Mouse (Mus musculus): ENCODE measurements around the gene Klhdc9. TPM values are rescaled to one million over a fixed set of nuclear protein-coding genes. Genes with fewer than 3 reads are reported as not detected.

Gene Klhdc9
- polyA plus RNA-seq, 1 experiment from 2014 or later = 0.63 TPM

DNA sequence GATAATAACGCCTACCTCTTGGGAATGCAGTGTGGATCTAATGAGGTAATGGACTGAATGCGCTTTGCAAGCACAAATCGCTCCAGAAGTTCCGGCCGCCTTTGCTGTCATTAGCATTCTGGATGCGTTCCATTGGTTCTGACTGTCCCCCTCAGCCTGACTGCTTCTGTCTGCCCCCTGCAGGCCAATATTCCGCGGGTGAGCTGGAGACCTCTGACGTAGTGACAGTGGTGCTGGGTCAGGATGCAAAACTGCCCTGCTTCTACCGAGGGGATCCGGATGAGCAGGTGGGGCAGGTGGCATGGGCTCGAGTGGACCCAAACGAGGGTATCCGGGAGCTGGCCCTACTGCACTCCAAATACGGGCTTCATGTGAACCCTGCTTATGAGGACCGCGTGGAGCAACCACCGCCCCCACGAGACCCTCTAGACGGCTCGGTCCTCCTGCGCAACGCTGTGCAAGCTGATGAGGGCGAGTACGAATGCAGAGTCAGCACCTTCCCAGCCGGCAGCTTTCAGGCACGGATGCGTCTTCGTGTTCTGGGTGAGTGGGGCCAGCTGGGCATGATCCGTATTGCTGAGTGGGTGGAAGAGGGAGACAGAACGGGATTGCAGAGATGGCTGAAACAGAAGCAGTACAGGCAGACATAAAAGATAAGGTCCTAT, 19.5 kb upstream of the Klhdc9 start:
- Histone ChIP-seq H3K27ac (no peak overlapping the region), H3K27me3 (peaks cover 18% of the 10 kb centered on the region), H3K4me1 (replicated peaks) (peaks cover 11% of the 10 kb centered on the region; the same call in 1 of the 2 replicates), H3K9ac (no peak overlapping the region), H3K4me2 (peak overlapping the region; percentile 58), H3K4me3 (peak overlapping the region; percentile 30), H3K9me3 (replicated peaks) (no peaks in the 10 kb centered on the region), H3K36me3 (no peaks in the 10 kb centered on the region)
- peak; percentile 53; the same call in 1 of the 2 replicates for ATAC-seq (replicated peaks; ENCODE audit: insufficient number of reproducible peaks, insufficient read depth, low FRiP score, low read depth)
- WGBS = 5% methylated on average over 31 of the region's 31 CpGs

DNA sequence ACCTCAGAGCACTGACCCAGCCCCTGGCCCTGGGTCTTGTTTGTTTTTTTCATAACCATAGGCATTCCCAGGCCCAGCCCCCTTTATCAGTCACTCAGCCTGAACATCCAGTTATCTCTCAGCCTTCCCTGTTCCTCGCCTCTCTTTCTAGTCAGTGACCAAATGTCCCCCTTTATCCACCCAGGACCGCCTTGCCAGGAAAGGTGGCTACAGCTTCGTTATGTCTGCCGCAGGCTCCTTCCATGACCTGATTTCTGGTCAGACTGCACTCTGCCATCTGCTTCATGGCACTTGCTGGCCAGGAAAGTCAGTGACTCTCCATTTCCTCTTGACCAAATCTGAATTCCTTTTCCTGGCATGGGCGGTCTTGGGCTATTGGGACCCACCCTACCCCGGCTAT, 17.7 kb upstream of the Klhdc9 start:
- Histone ChIP-seq H3K4me1 (replicated peaks) (peaks cover 11% of the 10 kb centered on the region; the same call in 1 of the 2 replicates), H3K4me3 (no peak overlapping the region), H3K27ac (no peak overlapping the region), H3K4me2 (no peak overlapping the region), H3K36me3 (no peaks in the 10 kb centered on the region), H3K27me3 (peaks cover 19% of the 10 kb centered on the region), H3K9ac (no peak overlapping the region), H3K9me3 (replicated peaks) (no peaks in the 10 kb centered on the region)
- no peak for ATAC-seq (replicated peaks; ENCODE audit: insufficient number of reproducible peaks, insufficient read depth, low FRiP score, low read depth)
- WGBS = 66% methylated on average over 6 of the region's 6 CpGs

DNA sequence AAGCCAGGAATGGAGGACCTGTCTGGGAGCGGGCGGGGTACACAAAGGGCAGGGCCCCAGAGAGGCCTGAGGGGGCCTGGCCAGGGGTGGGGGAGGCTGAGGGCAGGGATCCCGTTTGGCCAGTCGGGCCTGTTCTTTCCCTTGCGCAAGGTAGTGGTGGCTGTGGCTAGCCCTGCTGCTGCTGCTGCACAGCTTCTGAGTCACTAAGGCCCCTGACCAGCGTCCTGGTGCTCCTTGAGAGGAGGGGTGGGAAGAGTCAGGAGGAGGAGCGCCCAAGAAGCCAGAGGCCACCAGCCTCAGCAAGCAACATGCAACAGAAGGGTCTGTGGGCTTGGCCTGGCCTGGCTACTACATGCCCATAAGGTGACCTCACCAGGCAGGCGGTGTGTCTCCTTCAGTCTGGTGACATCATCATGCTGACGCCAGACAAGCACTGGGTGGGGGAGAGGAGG, 15.1 kb upstream of the Klhdc9 start:
- Histone ChIP-seq H3K9ac (no peak overlapping the region), H3K27ac (no peak overlapping the region), H3K4me1 (replicated peaks) (peaks cover 11% of the 10 kb centered on the region; the same call in 1 of the 2 replicates), H3K4me3 (no peak overlapping the region), H3K9me3 (replicated peaks) (no peaks in the 10 kb centered on the region), H3K27me3 (peaks cover 13% of the 10 kb centered on the region), H3K4me2 (no peak overlapping the region), H3K36me3 (no peaks in the 10 kb centered on the region)
- WGBS = 43% methylated on average over 9 of the region's 9 CpGs
- ATAC-seq (replicated peaks; ENCODE audit: insufficient number of reproducible peaks, insufficient read depth, low FRiP score, low read depth) = no peak; the same call in 1 of the 2 replicates

DNA sequence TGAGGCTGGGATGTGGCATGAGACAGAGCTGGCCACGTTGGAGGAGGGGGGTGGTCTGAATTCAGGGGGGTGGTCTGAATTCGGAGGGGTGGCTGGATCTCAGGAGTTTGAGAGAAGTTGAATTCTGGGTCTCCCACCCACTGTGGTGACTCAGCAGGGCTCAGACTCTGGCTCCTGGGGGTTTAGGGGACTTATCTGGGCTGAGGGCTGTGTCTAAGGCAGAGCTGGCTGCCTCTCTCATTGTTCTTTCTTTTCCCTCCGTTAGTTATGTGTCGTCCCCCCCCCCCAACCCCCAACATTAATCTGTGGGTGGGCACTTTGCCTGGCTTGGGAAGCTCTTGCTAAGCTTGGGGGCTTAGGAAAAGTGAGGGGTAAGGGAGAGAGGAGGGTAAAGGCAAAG, 13.3 kb upstream of the Klhdc9 start:
- Histone ChIP-seq H3K4me2 (no peak overlapping the region), H3K9ac (no peak overlapping the region), H3K4me3 (no peak overlapping the region), H3K9me3 (replicated peaks) (no peaks in the 10 kb centered on the region), H3K27me3 (peaks cover 12% of the 10 kb centered on the region), H3K27ac (no peak overlapping the region), H3K36me3 (no peaks in the 10 kb centered on the region), H3K4me1 (replicated peaks) (0 out of 2 replicates have a peak, but pooled peaks cover 5% of the 10 kb centered on the region)
- 4% methylated on average over 2 of the region's 4 CpGs for WGBS
- ATAC-seq (replicated peaks; ENCODE audit: insufficient number of reproducible peaks, insufficient read depth, low FRiP score, low read depth) = no peak

DNA sequence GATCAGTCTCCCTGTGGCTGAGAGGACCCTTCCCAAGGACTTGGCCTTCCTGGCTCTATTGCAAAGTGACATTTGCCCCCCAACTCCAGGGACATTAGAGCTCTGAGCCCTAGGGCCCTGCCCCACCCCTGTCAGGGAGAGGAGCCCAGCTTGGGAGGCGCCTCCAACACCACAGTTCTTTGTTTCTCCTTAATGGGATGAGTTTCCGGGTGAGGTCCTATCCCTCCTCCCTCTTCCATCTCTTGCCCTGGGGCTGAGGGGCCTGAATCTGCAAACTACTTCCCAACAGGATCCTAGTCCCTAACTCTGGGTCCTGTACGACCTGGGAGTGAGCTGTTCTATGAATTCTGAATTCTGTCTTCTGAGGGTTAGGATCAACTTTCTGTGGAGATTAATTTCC, 12.3 kb upstream of the Klhdc9 start:
- 70% methylated on average over 3 of the region's 3 CpGs for WGBS
- H3K9ac ChIP-seq = no peak overlapping the region
- ATAC-seq (replicated peaks; ENCODE audit: insufficient number of reproducible peaks, insufficient read depth, low FRiP score, low read depth) = no peak
- no peak overlapping the region for H3K27ac ChIP-seq
- no peak overlapping the region for H3K4me3 ChIP-seq
- H3K4me1 ChIP-seq (replicated peaks) = 0 out of 2 replicates have a peak, but pooled peaks cover 5% of the 10 kb centered on the region
- no peaks in the 10 kb centered on the region for H3K36me3 ChIP-seq
- H3K27me3 ChIP-seq = peaks cover 12% of the 10 kb centered on the region
- H3K4me2 ChIP-seq = no peak overlapping the region
- no peaks in the 10 kb centered on the region for H3K9me3 ChIP-seq (replicated peaks)

DNA sequence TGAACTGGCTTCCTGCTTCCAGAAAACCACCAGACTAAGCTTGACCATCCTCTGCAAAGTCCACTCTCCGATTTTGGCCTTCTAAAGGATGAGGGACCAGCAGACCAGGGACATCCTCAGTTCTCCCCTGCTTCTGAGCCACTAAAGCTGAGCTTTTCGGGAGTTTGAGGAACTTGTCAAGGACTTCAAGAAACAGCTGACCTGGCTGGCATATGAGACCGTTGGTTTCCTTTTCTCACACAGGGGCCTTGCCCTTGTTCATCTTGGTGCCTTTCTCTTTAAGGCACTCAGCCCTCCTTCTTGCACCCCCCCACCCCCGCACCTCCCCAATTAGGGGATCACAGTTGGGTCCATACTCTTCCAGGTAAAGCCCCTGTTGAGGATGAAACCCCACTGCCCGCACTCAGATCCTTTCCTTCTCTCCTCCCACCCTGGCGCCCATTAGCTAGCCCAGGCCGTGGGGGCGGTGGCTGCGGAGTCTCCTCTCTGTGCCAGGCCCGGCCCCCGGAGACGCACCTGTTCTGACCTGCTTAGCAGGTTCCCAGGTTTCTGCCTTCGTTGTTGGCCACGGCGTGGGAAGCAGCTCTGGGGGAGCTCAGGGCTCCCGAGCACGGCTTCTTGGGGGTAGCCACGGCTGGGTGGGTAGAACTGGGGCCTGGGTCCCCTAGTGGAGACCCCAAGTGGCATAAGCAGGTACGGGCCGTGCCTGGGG, 9.4 kb upstream of the Klhdc9 start, which contains the start of gene Nectin4:
Gene Nectin4, plus strand, starts transcription at position 255 of the 712 bp plus-strand sequence.
- Histone ChIP-seq H3K4me2 (peak within 1 kb of the TSS; percentile 0; the same call in 1 of the 2 replicates), H3K4me3 (no peak within 1 kb of the TSS)
- WGBS = 39% methylated on average over 20 of the region's 20 CpGs

DNA sequence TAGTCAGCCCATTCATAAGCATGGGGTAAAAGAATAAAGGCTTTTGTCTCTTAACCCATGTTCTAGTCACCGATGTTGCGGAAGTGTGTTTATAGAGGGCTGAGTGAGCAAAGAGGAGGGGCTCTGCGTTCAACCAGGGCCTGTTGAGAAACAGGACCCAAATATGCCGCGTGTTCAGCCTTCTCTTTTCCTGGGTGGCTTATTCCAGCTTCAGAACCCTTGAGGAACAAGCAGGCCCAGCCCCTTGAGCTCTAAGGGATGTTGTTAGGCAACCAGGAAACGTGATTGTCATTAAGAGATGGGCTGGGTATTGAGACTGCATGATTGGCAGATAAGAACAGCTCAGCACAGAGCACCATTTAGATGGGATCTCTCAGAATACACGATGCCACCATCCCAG, 5.3 kb upstream of the Klhdc9 start:
- no peak overlapping the region for H3K27ac ChIP-seq
- no peak overlapping the region for H3K9ac ChIP-seq
- 68% methylated on average over 7 of the region's 7 CpGs for WGBS
- no peak overlapping the region for H3K4me2 ChIP-seq
- no peaks in the 10 kb centered on the region for H3K36me3 ChIP-seq
- H3K27me3 ChIP-seq = peaks cover 8% of the 10 kb centered on the region
- no peaks in the 10 kb centered on the region for H3K9me3 ChIP-seq (replicated peaks)
- ATAC-seq (replicated peaks; ENCODE audit: insufficient number of reproducible peaks, insufficient read depth, low FRiP score, low read depth) = no peak
- no peak overlapping the region for H3K4me3 ChIP-seq
- H3K4me1 ChIP-seq (replicated peaks) = peaks cover 5% of the 10 kb centered on the region; the same call in 1 of the 2 replicates

More for the DNA sequence above, 9.4 kb upstream of the Klhdc9 start, which contains the start of gene Nectin4:
- ATAC-seq (replicated peaks; ENCODE audit: insufficient number of reproducible peaks, insufficient read depth, low FRiP score, low read depth) = no peak; the same call in 1 of the 2 replicates
- no peaks in the 10 kb centered on the region for H3K9me3 ChIP-seq (replicated peaks)
- no peaks in the 10 kb centered on the region for H3K36me3 ChIP-seq
- no peak within 1 kb of the TSS for H3K27ac ChIP-seq
- H3K4me1 ChIP-seq (replicated peaks) = no peaks in the 10 kb centered on the region
- peak within 1 kb of the TSS; percentile 0; the same call in 1 of the 2 replicates for H3K9ac ChIP-seq
- peaks cover 12% of the 10 kb centered on the region for H3K27me3 ChIP-seq

DNA sequence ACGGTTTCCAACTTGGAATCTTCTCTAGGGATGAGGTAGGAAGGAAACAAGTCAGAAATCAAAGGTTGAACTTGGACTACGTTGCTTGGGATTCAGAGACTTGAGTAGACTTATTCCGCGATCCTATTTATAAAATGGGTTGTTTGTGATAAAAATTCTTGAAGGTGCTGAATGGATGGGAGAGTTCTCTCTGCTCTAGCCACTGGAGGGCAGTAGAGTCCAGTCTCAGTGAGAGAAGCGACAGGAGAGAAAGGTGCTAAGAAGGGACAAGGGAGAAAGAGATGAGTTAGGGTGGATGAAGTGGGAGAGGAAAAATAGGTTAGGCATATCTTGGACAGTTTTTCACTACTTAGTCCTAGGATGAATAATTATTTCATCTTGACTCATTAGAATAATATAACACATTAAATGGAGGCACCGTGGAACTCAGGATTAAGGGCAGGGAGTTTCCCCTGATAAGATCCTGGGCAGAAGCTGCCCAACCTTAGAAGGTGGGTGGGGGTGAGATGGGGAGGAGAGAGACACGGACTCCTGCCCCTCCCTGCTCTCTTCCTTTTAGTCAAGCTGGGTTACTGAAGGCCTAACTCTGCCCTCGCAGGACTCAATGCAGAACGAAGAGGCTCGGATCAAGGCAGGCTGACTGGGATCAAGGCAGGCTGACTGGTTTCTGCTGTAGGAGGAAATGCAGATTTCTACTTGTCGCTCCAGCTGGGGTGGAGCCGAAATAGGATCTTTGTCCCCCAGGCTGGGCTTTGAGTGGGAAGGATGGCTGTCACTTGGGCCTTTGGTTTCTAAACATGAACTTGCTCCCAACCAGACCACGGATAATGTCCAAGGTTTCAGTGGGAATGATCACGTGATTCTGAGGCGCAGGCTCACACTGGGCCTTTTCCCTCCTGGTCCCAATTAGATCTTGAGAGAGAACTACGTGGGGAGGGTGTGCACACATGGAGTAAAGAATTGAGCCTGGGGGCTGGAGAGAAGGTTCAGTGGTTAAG, 807 bp upstream of the Klhdc9 start:
- H3K4me3 ChIP-seq = peak overlapping the region; percentile 47
- no peaks in the 10 kb centered on the region for H3K27me3 ChIP-seq
- H3K4me2 ChIP-seq = peak overlapping the region; percentile 64
- peak; percentile 47; the same call in 1 of the 2 replicates for ATAC-seq (replicated peaks; ENCODE audit: insufficient number of reproducible peaks, insufficient read depth, low FRiP score, low read depth)
- H3K27ac ChIP-seq = no peak overlapping the region
- WGBS = 28% methylated on average over 16 of the region's 16 CpGs
- H3K36me3 ChIP-seq = peaks cover 28% of the 10 kb centered on the region
- no peaks in the 10 kb centered on the region for H3K9me3 ChIP-seq (replicated peaks)
- H3K4me1 ChIP-seq (replicated peaks) = peaks cover 10% of the 10 kb centered on the region
- peak overlapping the region; percentile 45 for H3K9ac ChIP-seq

DNA sequence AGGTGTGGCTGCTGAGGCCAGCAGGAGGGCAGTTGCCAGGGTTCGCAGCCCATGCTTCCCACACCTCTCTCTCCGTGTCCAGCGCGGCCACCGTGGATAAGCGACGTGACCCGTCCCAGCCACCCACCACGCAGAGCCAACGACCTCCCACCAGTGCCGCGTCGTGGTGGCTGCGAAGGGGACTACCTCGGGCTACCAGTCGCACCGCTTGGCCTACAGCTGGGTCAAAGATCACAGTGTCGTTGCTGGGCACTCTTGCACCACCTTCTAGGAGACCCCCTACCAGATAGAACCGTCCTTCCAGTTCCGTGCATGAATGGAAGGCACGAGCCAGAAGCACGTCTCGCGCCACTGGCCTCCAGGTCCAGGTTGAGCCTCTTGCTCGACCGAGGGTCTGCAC, 345 bp downstream of the Klhdc9 start:
- Histone ChIP-seq H3K9me3 (replicated peaks) (no peaks in the 10 kb centered on the region), H3K27me3 (no peaks in the 10 kb centered on the region), H3K36me3 (peaks cover 28% of the 10 kb centered on the region), H3K27ac (no peak overlapping the region), H3K4me2 (peak overlapping the region; percentile 64), H3K4me1 (replicated peaks) (peaks cover 10% of the 10 kb centered on the region), H3K9ac (peak overlapping the region; percentile 45), H3K4me3 (peak overlapping the region; percentile 47)
- WGBS = 17% methylated on average over 26 of the region's 26 CpGs
- peak; percentile 37 for ATAC-seq (replicated peaks; ENCODE audit: insufficient number of reproducible peaks, insufficient read depth, low FRiP score, low read depth)

DNA sequence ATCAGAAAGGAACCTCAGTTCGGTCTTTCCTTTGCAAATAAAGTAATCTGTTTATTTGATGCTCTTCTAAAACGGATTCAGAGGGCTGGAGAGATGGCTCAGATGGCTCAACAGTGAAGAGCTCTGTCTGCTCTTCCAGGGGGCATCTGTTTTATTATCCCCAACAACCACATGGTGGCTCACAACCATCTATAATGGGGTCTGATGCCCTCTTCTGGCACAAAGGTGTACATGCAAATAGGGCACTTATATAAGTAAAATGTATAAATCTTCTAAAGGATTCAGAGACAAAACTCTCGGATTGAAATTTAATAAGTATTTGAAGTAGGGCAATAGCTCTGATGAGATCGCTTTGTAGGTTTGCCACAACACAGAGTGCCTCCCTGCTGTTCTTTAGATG, 2.2 kb downstream of the Klhdc9 start:
- no peak for ATAC-seq (replicated peaks; ENCODE audit: insufficient number of reproducible peaks, insufficient read depth, low FRiP score, low read depth)

More for the DNA sequence above, 2.2 kb downstream of the Klhdc9 start:
- no peaks in the 10 kb centered on the region for H3K9me3 ChIP-seq (replicated peaks)
- H3K36me3 ChIP-seq = peaks cover 28% of the 10 kb centered on the region
- H3K27me3 ChIP-seq = no peaks in the 10 kb centered on the region
- H3K27ac ChIP-seq = no peak overlapping the region
- H3K4me2 ChIP-seq = no peak overlapping the region
- H3K9ac ChIP-seq = no peak overlapping the region
- 75% methylated on average over 4 of the region's 4 CpGs for WGBS
- peaks cover 10% of the 10 kb centered on the region for H3K4me1 ChIP-seq (replicated peaks)
- no peak overlapping the region for H3K4me3 ChIP-seq

All from heart, embryonic 15.5 days (tissue).